Mouse (Mus musculus) granulocyte monocyte progenitor cell, adult 5-6 weeks (primary cell): ENCODE measurements around the gene Gm20696. TPM values are rescaled to one million over a fixed set of nuclear protein-coding genes. Genes with fewer than 3 reads are reported as not detected.

Experiments used
- total RNA-seq, 2 experiments: library from RNA; stranded (forward) in 1 of 2; stranded (reverse) in 1 of 2; fragments of 200-712, 200-1000 nt in 1 of 2; fragments of >200 nt in 1 of 2; fragmentation: Nextera tagmentation in 1 of 2; gene quantifications; 2 replicates each; pipeline ENCODE4 v1.2.3; 2014 to 2017

Gm20696 gene
- total RNA-seq, 2 experiments from 2014 or later = 5.2 to 28.1 TPM

Other genes starting within 250 kb of the Gm20696 start
- 124 and 128 TPM in 2 replicates for gene Foxp1, start 144.1 kb downstream of the Gm20696 start, total RNA-seq (2014; fragmentation: Nextera tagmentation)
- 62.0 and 68.5 TPM in 2 replicates for gene Foxp1, start 144.1 kb downstream of the Gm20696 start, total RNA-seq (2017)
- gene Eif4e3, start within 50 bp of the Gm20696 start, total RNA-seq (2014; fragmentation: Nextera tagmentation) = 23.2 and 33.9 TPM in 2 replicates
- 24.1 and 26.8 TPM in 2 replicates for gene Eif4e3, start within 50 bp of the Gm20696 start, total RNA-seq (2017)
- gene Gpr27, start 25.9 kb upstream of the Gm20696 start, total RNA-seq (2014; fragmentation: Nextera tagmentation) = not detected in 2 replicates
- gene Gpr27, start 25.9 kb upstream of the Gm20696 start, total RNA-seq (2017) = 0.09 TPM in 1 of 2 replicates, not detected in the other
- not detected in 2 replicates for gene Prok2, start 59.6 kb upstream of the Gm20696 start, total RNA-seq (2014; fragmentation: Nextera tagmentation)
- gene Prok2, start 59.6 kb upstream of the Gm20696 start, total RNA-seq (2017) = not detected in 2 replicates